Mouse (Mus musculus): Measurements from ENCODE around the gene Foxc2.

- TF ChIP-seq CTCF (IDR thresholded peaks at IDR 0.05; ENCODE audit: low read depth) (no peak), EP300 (IDR thresholded peaks at IDR 0.05; ENCODE audit: low read depth) (no peak)
Observed at GRCm38 (mm10) chr8:121088281-121088680, 27.7 kb upstream of the Foxc2 start.
